Mouse (Mus musculus) G1E (cell line): ENCODE data around the gene Lrrc2.

Experiments
- CTCF ChIP-seq: IDR thresholded peaks from 2 replicates; pipeline ENCODE4 v1.5.1; 2012; ENCODE audit warnings: low read depth, low read length, inconsistent platforms, mixed read lengths
- GATA2 ChIP-seq: IDR thresholded peaks from 2 replicates; pipeline ENCODE4 v1.6.1; 2012; ENCODE audit warnings: low read depth, low read length, inconsistent platforms, borderline replicate concordance
- POLR2AphosphoS5 ChIP-seq: IDR thresholded peaks from 2 replicates; pipeline ENCODE4 v1.6.1; 2012; ENCODE audit warnings: low read depth, low read length, inconsistent platforms; ENCODE audit not compliant: insufficient replicate concordance

- no peak for TF ChIP-seq POLR2AphosphoS5
- no peak for TF ChIP-seq CTCF
- no peak for TF ChIP-seq GATA2
These were observed 10.0 kb downstream of the Lrrc2 start for GRCm38 (mm10) chr9:110961386-110961785.
